Mouse (Mus musculus) hindbrain, embryonic 11.5 days (tissue): ENCODE measurements at regions not wholly inside any gene's neighbourhood (a gene's known extent, or its start where the extent isn't known, plus 50 kb on each side); places are given as distances from the start of the nearest gene placed in this dataset.

ENCODE experiments used
- ATAC-seq: fragments of 200-750 bp; cut with Nextera tagmentation; 2 replicates; pipeline ENCODE4 v1.8.0; 2017; ENCODE audit warnings: mild to moderate bottlenecking, moderate TSS enrichment, moderate library complexity; ENCODE audit not compliant: low FRiP score
- DNase-seq: peaks from one replicate; pipeline ENCODE4 v3.0.0-alpha.2; 2015; ENCODE audit warnings: low spot score
- H3K27ac ChIP-seq: fragments of 300-500 bp; sonication (generic); 2 replicates; pipeline ENCODE4 v1.5.1; 2014; ENCODE audit warnings: mild to moderate bottlenecking, low read depth, low read length
- H3K27me3 ChIP-seq: fragments of 300-500 bp; sonication (generic); 2 replicates; pipeline ENCODE4 v1.6.1; 2014; ENCODE audit warnings: mild to moderate bottlenecking, low read length, moderate library complexity, mixed read lengths; ENCODE audit not compliant: control insufficient read depth, insufficient read depth
- H3K36me3 ChIP-seq: fragments of 300-500 bp; sonication (generic); 2 replicates; pipeline ENCODE4 v1.6.1; 2014; ENCODE audit warnings: mild to moderate bottlenecking, low read length, moderate library complexity, mixed read lengths; ENCODE audit not compliant: control insufficient read depth, insufficient read depth
- H3K4me1 ChIP-seq: fragments of 300-500 bp; sonication (generic); replicated peaks from 2 replicates; pipeline ENCODE4 v1.6.1; 2014; ENCODE audit warnings: low read length, mixed read lengths; ENCODE audit not compliant: control insufficient read depth, insufficient read depth
- H3K4me2 ChIP-seq: fragments of 300-500 bp; sonication (generic); replicated peaks from 2 replicates; pipeline ENCODE4 v1.6.1; 2014; ENCODE audit warnings: mild to moderate bottlenecking, low read depth, low read length
- H3K4me3 ChIP-seq: fragments of 300-500 bp; sonication (generic); 2 replicates; pipeline ENCODE4 v1.5.1; 2014; ENCODE audit warnings: low read depth, low read length
- H3K9ac ChIP-seq: fragments of 300-500 bp; sonication (generic); 2 replicates; pipeline ENCODE4 v1.6.1; 2014; ENCODE audit warnings: low read depth, low read length
- H3K9me3 ChIP-seq: fragments of 300-500 bp; sonication (generic); 2 replicates; pipeline ENCODE4 v1.6.1; 2016; ENCODE audit warnings: low read length; ENCODE audit not compliant: control insufficient read depth
- WGBS: fragments of 180-500 bp; shearing (Covaris S2); extraction: QIAGEN DNeasy Blood & Tissue Kit; methylation state at CpG from one replicate; pipeline ENCODE4 v1.1.7; 2014; 5-methylcytosine and 5-hydroxymethylcytosine counted together

- DNase-seq (peak; percentile 10), ATAC-seq (peak; percentile 61; the same call in 1 of the 2 replicates)
- H3K9ac ChIP-seq: no peak overlapping the region
- no peak overlapping the region for H3K4me3 ChIP-seq
- no peak overlapping the region for H3K4me2 ChIP-seq
- H3K27ac ChIP-seq: no peak overlapping the region
- H3K9me3 ChIP-seq: no peaks in the 10 kb centered on the region
- no peaks in the 10 kb centered on the region for H3K36me3 ChIP-seq
- H3K4me1 ChIP-seq: no peaks in the 10 kb centered on the region
- H3K27me3 ChIP-seq: no peaks in the 10 kb centered on the region
Observed at GRCm38 (mm10) chr3:151072322-151072721, 365.4 kb upstream of the Adgrl4 start.

GRCm38 (mm10) chr3:151116831-151117230 lies 320.9 kb upstream of the Adgrl4 start:
- H3K9ac ChIP-seq: no peak overlapping the region
- WGBS: 85% methylated on average over 3 of the region's 3 CpGs

DNA sequence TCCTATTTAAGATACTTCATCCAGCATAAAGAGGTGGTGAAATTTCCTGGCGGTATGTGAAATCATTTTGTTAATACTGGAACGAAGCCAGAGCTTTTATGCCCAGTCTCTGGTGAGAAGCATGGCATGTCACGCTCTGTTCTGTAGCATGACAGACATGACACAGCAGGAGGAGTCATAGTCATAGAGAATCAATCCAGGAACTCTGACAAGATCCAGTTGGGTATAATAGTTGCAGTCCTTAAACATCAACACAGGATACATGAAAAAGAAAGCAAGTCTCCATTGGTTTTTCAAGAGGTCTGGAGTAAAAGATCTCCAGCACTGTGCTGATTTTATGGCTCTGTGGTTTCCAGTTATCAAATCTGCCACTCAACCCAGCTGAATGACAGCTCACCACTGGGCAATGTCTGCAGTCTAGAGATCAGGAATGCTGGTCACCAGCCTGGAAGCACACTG lies 320.1 kb upstream of the Adgrl4 start:
- H3K4me3 ChIP-seq: no peak overlapping the region
- no peak overlapping the region for H3K9ac ChIP-seq
- peak; percentile 28 for DNase-seq
- H3K9me3 ChIP-seq: no peaks in the 10 kb centered on the region
- no peaks in the 10 kb centered on the region for H3K36me3 ChIP-seq
- no peaks in the 10 kb centered on the region for H3K4me1 ChIP-seq
- WGBS: 55% methylated on average over 3 of the region's 3 CpGs
- H3K4me2 ChIP-seq: no peak overlapping the region
- H3K27ac ChIP-seq: no peak overlapping the region
- H3K27me3 ChIP-seq: no peaks in the 10 kb centered on the region
- ATAC-seq: peak; percentile 77

More at GRCm38 (mm10) chr3:151116831-151117230, 320.9 kb upstream of the Adgrl4 start:
- Histone ChIP-seq H3K36me3 (no peaks in the 10 kb centered on the region), H3K4me3 (no peak overlapping the region), H3K4me2 (no peak overlapping the region), H3K27me3 (no peaks in the 10 kb centered on the region), H3K27ac (no peak overlapping the region), H3K9me3 (no peaks in the 10 kb centered on the region), H3K4me1 (no peaks in the 10 kb centered on the region)
- no peak for ATAC-seq
- no peak for DNase-seq

DNA sequence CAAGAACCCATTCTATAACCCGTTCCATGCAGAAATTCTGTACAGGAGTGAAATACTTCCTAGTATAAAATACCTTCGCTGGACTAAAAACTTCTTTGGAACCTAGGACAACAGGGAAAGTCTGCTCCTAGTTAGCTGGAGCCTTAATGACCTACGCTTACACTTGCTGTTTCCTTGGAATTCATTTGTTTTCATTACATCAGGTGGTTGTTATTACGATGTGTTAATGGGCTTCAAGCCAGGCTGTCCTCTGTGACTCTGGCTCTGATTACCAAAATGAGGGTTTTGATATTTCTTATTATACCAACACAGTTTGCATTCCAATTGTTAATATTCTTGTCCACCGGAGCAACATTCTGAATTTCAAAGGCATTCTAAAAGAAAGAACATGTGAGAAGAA lies 313.6 kb upstream of the Adgrl4 start:
- WGBS: 76% methylated on average over 5 of the region's 5 CpGs
- Histone ChIP-seq H3K9ac (no peak overlapping the region), H3K4me1 (no peaks in the 10 kb centered on the region), H3K27ac (no peak overlapping the region), H3K9me3 (no peaks in the 10 kb centered on the region), H3K4me2 (no peak overlapping the region), H3K4me3 (no peak overlapping the region), H3K36me3 (no peaks in the 10 kb centered on the region), H3K27me3 (no peaks in the 10 kb centered on the region)
- no peak for ATAC-seq
- no peak for DNase-seq

DNA sequence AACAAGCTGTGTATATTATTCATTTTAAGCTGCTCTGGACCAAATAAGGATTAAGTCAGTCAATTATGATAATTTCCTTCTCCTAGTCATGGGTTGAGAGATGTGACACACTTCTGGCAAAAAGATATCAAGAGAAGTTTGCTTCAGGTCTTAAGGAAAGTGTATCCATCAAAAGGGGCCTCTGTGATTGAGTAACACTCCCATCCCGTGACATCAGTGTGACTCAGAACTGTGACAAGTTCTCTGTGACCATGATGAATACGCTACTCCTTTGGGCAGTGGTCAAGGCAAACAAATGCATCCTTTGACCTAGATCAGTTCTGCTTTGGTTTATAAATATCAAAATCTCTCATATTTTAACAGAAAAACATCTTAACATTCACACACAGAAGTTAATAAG lies 290.8 kb upstream of the Adgrl4 start:
- Histone ChIP-seq H3K36me3 (no peaks in the 10 kb centered on the region), H3K4me2 (no peak overlapping the region), H3K4me3 (no peak overlapping the region), H3K27ac (no peak overlapping the region), H3K27me3 (no peaks in the 10 kb centered on the region), H3K4me1 (no peaks in the 10 kb centered on the region), H3K9me3 (no peaks in the 10 kb centered on the region), H3K9ac (no peak overlapping the region)
- WGBS: 90% methylated on average over 2 of the region's 2 CpGs
- DNase-seq (no peak), ATAC-seq (no peak)

DNA sequence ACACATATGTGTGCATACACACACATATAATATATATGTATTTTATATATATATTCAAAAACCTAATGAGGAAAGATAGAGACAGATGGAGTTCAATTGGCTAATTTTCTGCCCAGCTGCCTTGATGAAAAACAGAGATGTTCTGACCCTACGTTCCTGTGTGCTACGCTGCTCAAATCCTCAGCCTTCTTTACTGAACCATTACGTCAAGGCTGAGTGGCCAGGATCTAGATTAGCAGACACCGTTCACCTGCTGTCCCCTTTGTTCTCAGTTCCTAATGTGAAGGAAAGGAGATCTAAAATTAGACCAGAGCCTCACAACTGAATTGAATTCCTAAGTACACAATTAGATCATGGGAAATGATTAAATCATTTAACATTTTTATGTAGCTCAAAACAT lies 284.3 kb upstream of the Adgrl4 start:
- H3K4me2 ChIP-seq: no peak overlapping the region
- DNase-seq: no peak

DNA sequence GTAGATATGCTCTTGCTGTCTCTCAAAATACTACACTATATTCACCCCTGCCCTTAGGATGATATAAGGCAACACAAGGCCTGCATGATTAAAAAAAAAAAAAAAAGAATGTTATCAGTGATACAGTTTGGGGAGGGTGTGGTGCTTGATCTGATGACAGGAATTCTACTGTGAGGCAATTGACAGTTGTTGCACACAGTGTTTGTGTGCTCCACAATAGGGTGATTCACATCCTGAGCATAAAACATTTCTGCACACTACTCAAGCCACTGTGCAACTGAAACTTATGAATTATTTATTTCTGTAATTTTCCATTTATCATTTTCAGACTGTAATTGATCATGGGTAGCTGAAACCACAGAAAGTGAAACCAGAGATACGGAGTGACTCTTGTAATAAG lies 277.2 kb upstream of the Adgrl4 start:
- no peaks in the 10 kb centered on the region for H3K27me3 ChIP-seq
- no peaks in the 10 kb centered on the region for H3K4me1 ChIP-seq
- no peak overlapping the region for H3K9ac ChIP-seq
- WGBS: 79% methylated on average over 1 of the region's 1 CpGs
- H3K4me2 ChIP-seq: no peak overlapping the region
- H3K27ac ChIP-seq: no peak overlapping the region
- DNase-seq: no peak
- ATAC-seq: peak; percentile 61
- H3K36me3 ChIP-seq: no peaks in the 10 kb centered on the region
- no peak overlapping the region for H3K4me3 ChIP-seq
- no peaks in the 10 kb centered on the region for H3K9me3 ChIP-seq

More for the DNA sequence above, 284.3 kb upstream of the Adgrl4 start:
- WGBS: 59% methylated on average over 4 of the region's 4 CpGs
- Histone ChIP-seq H3K4me1 (no peaks in the 10 kb centered on the region), H3K36me3 (no peaks in the 10 kb centered on the region), H3K27me3 (no peaks in the 10 kb centered on the region), H3K9ac (no peak overlapping the region), H3K27ac (no peak overlapping the region), H3K9me3 (no peaks in the 10 kb centered on the region), H3K4me3 (no peak overlapping the region)
- ATAC-seq: peak; percentile 75

- Histone ChIP-seq H3K36me3 (no peaks in the 10 kb centered on the region), H3K4me1 (no peaks in the 10 kb centered on the region), H3K4me3 (no peak overlapping the region), H3K9ac (no peak overlapping the region), H3K27ac (no peak overlapping the region), H3K9me3 (no peaks in the 10 kb centered on the region), H3K27me3 (no peaks in the 10 kb centered on the region), H3K4me2 (no peak overlapping the region)
- WGBS: 69% methylated on average over 2 of the region's 2 CpGs
- ATAC-seq (no peak), DNase-seq (no peak)
Observed at GRCm38 (mm10) chr3:151182132-151182531, 255.6 kb upstream of the Adgrl4 start.

DNA sequence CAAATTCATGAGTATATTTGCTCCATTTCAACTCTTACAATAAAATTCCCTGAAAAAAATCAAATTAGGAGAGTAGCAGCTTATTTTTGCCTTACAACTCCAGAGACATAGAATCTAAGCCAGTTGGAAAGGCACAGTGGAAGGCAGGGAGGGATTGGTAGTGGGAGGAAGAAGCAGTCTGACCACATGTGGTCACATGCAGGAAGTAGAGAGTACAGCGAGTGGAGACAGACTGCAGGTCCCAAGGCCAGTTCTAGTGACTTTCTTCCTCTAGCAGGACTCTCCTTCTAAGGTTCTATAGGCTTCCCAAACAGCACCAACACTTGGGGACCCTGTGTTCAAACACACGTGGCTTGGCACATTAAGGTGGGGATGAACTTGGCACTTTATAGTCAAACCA lies 245.6 kb upstream of the Adgrl4 start:
- Histone ChIP-seq H3K4me1 (no peaks in the 10 kb centered on the region), H3K27me3 (no peaks in the 10 kb centered on the region), H3K27ac (no peak overlapping the region), H3K9ac (no peak overlapping the region), H3K4me3 (no peak overlapping the region), H3K36me3 (no peaks in the 10 kb centered on the region), H3K4me2 (no peak overlapping the region), H3K9me3 (no peaks in the 10 kb centered on the region)
- 76% methylated on average over 2 of the region's 2 CpGs for WGBS
- ATAC-seq: no peak
- DNase-seq: no peak
